Mouse (Mus musculus): ENCODE data around the gene Arfgef2. TPM values are rescaled to one million over a fixed set of nuclear protein-coding genes. Genes with fewer than 3 reads are reported as not detected.

The Arfgef2 gene
- total and polyA plus RNA-seq, 2 experiments from 2014 or later: 3.4 to 27.8 TPM

DNA sequence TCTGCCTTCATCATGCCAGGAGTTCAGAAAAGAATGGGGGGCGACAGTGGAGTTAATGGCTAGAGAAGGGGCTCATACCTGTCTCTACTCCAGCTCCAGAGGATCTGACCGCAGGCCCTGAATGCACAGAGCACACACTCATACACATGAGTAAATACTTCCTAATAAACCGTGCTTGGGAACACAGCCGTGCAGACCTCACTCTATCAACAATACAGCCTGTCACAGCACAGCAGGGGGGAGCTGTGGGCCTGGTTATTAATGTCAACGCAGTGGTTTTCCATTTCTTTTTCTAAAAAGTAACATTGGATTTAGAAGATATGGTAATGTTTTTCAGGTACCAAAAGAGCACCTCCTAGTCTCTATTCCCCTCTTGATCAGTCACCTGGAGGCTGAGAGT, 129.0 kb downstream of the Arfgef2 start:
- Histone ChIP-seq H3K4me1 (ENCODE audit: insufficient read depth, low read length) (no peaks in the 10 kb centered on the region), H3K9ac (replicated peaks; ENCODE audit: low read length, poor library complexity, severe bottlenecking) (no peak overlapping the region), H3K27me3 (ENCODE audit: insufficient read depth, low read length) (no peaks in the 10 kb centered on the region), H3K36me3 (ENCODE audit: insufficient read depth, low read length) (peaks cover 47% of the 10 kb centered on the region; the same call in 1 of the 2 replicates), H3K27ac (ENCODE audit: low read depth, low read length) (no peak overlapping the region), H3K4me2 (ENCODE audit: low read depth, low read length, poor library complexity, severe bottlenecking) (no peak overlapping the region), H3K4me3 (ENCODE audit: low read depth, low read length) (no peak overlapping the region), H3K9me3 (ENCODE audit: low read length) (no peaks in the 10 kb centered on the region)
- ATAC-seq (ENCODE audit: low FRiP score): no peak
- TF ChIP-seq CTCF (IDR thresholded peaks at IDR 0.05): no peak
- 50% methylated on average over 5 of the region's 5 CpGs for WGBS
- DNase-seq (ENCODE audit: low spot score): no peak

DNA sequence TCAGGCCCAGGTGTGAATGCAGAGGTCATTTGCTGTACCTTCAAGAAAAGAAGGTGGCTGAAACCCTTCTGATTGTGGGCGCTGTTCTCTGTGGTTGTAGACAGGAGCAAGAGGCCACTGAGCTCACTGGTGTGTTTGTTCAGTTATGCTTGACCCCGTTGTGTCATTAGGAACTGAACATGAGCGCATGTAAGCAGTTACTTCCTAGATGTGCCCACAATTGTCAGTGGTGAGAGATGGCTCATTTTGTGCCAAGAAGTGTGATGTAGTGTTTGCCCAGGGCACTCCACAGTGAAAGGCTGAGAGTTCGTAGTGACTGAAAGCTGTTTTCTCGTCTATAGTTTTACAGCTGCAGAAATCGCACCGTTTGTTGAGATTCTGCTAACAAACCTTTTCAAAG, 130.2 kb downstream of the Arfgef2 start:
- no peak for ATAC-seq (ENCODE audit: low FRiP score)
- no peaks in the 10 kb centered on the region for H3K9me3 ChIP-seq (ENCODE audit: low read length)
- no peak overlapping the region for H3K27ac ChIP-seq (ENCODE audit: low read depth, low read length)
- no peaks in the 10 kb centered on the region for H3K4me1 ChIP-seq (ENCODE audit: insufficient read depth, low read length)
- no peak overlapping the region for H3K4me3 ChIP-seq (ENCODE audit: low read depth, low read length)
- H3K9ac ChIP-seq (replicated peaks; ENCODE audit: low read length, poor library complexity, severe bottlenecking): no peak overlapping the region
- no peaks in the 10 kb centered on the region for H3K27me3 ChIP-seq (ENCODE audit: insufficient read depth, low read length)
- WGBS: 95% methylated on average over 7 of the region's 7 CpGs
- H3K4me2 ChIP-seq (ENCODE audit: low read depth, low read length, poor library complexity, severe bottlenecking): no peak overlapping the region
- peaks cover 39% of the 10 kb centered on the region; the same call in 1 of the 2 replicates for H3K36me3 ChIP-seq (ENCODE audit: insufficient read depth, low read length)
- no peak for TF ChIP-seq CTCF (IDR thresholded peaks at IDR 0.05)
- DNase-seq (ENCODE audit: low spot score): no peak

DNA sequence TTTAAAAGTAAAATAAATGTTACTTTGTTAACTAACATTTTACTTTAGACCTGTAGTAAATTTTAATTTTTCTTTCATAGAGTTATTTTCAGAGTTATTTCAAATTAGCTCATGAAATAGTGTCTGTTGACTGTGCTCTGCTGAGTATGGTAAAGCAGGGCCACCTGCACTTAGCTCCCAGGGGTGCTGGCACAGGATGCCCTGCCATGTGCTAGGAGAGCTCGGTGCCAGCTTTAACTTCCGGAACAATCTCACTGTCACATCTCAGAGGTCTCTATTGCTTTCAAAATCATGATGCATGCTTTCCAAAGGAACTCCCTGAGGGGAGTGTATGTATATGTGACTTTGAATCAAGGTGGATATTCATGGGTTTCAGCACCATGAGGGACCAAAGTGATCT, 130.8 kb downstream of the Arfgef2 start:
- WGBS: 82% methylated on average over 2 of the region's 2 CpGs
- no peak overlapping the region for H3K4me2 ChIP-seq (ENCODE audit: low read depth, low read length, poor library complexity, severe bottlenecking)
- peaks cover 43% of the 10 kb centered on the region for H3K36me3 ChIP-seq (ENCODE audit: insufficient read depth, low read length)
- H3K9me3 ChIP-seq (ENCODE audit: low read length): no peaks in the 10 kb centered on the region
- no peak for TF ChIP-seq CTCF (IDR thresholded peaks at IDR 0.05)
- ATAC-seq (ENCODE audit: low FRiP score) (no peak), DNase-seq (ENCODE audit: low spot score) (no peak)
- H3K27me3 ChIP-seq (ENCODE audit: insufficient read depth, low read length): no peaks in the 10 kb centered on the region
- H3K4me3 ChIP-seq (ENCODE audit: low read depth, low read length): no peak overlapping the region
- no peak overlapping the region for H3K27ac ChIP-seq (ENCODE audit: low read depth, low read length)
- no peaks in the 10 kb centered on the region for H3K4me1 ChIP-seq (ENCODE audit: insufficient read depth, low read length)
- H3K9ac ChIP-seq (replicated peaks; ENCODE audit: low read length, poor library complexity, severe bottlenecking): no peak overlapping the region

DNA sequence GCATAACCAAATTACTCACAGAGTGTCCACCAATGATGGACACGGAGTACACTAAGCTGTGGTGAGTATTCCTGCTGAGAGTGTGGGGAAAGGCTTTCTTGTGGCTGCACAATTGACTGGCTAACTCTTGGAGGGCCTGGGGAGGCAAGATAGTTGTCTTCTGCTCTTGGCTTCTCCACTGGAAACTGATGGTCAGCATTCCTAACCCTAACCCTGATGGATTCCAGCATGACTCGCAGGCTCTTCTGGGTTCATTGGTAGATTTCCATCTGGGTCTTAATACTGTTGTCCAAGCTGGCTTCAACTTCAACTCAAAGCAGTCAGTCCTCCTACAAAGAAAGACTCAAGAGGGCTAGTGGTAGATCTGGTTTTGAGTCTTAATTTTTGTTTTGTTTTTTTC, 137.8 kb downstream of the Arfgef2 start:
- H3K9ac ChIP-seq (replicated peaks; ENCODE audit: low read length, poor library complexity, severe bottlenecking): no peak overlapping the region
- TF ChIP-seq CTCF (IDR thresholded peaks at IDR 0.05): no peak
- no peaks in the 10 kb centered on the region for H3K27me3 ChIP-seq (ENCODE audit: insufficient read depth, low read length)
- no peaks in the 10 kb centered on the region for H3K4me1 ChIP-seq (ENCODE audit: insufficient read depth, low read length)
- ATAC-seq (ENCODE audit: low FRiP score) (no peak), DNase-seq (ENCODE audit: low spot score) (no peak)
- H3K4me2 ChIP-seq (ENCODE audit: low read depth, low read length, poor library complexity, severe bottlenecking): no peak overlapping the region
- H3K9me3 ChIP-seq (ENCODE audit: low read length): no peaks in the 10 kb centered on the region
- H3K27ac ChIP-seq (ENCODE audit: low read depth, low read length): no peak overlapping the region
- H3K4me3 ChIP-seq (ENCODE audit: low read depth, low read length): no peak overlapping the region
- peaks cover 47% of the 10 kb centered on the region for H3K36me3 ChIP-seq (ENCODE audit: insufficient read depth, low read length)
- WGBS: 92% methylated on average over 2 of the region's 2 CpGs

DNA sequence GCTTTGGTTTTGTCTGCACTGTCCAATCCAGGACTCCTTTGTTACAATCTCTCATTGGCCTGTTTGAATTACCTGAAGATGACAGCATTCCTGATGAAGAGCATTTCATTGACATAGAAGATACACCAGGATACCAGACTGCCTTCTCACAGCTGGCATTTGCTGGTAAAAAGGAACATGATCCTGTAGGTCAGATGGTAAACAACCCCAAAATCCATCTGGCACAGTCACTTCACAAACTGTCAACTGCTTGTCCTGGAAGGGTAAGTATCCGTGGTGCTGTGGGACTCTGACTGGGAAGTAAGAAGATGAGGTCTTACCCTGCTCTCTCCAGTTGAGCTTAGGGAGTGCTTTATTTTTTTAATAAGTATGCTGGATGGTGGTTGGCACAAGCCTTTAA, 139.0 kb downstream of the Arfgef2 start:
- H3K36me3 ChIP-seq (ENCODE audit: insufficient read depth, low read length): peaks cover 57% of the 10 kb centered on the region
- no peaks in the 10 kb centered on the region for H3K9me3 ChIP-seq (ENCODE audit: low read length)
- no peak overlapping the region for H3K4me3 ChIP-seq (ENCODE audit: low read depth, low read length)
- ATAC-seq (ENCODE audit: low FRiP score) (no peak), DNase-seq (ENCODE audit: low spot score) (no peak)
- no peaks in the 10 kb centered on the region for H3K27me3 ChIP-seq (ENCODE audit: insufficient read depth, low read length)
- no peak for TF ChIP-seq CTCF (IDR thresholded peaks at IDR 0.05)
- H3K27ac ChIP-seq (ENCODE audit: low read depth, low read length): no peak overlapping the region
- no peak overlapping the region for H3K4me2 ChIP-seq (ENCODE audit: low read depth, low read length, poor library complexity, severe bottlenecking)
- H3K4me1 ChIP-seq (ENCODE audit: insufficient read depth, low read length): no peaks in the 10 kb centered on the region
- no peak overlapping the region for H3K9ac ChIP-seq (replicated peaks; ENCODE audit: low read length, poor library complexity, severe bottlenecking)
- 85% methylated on average over 1 of the region's 1 CpGs for WGBS

DNA sequence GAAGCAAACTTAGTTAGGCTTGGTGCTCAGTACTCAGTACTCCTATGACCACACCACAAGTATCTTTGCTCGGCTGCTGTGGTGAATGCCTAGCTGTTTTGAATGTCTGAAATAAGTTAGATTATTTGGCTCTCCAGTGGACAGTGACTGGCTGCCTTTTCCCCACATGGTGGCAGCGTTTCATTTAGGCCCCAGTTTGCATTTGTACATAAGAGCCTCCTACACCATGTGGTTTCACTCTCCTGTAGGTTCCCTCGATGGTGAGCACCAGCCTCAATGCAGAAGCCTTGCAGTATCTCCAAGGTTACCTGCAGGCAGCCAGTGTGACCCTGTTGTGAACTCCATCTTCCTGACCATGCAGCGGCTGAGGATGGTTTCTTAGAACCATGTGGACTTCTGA, 140.1 kb downstream of the Arfgef2 start:
- H3K36me3 ChIP-seq (ENCODE audit: insufficient read depth, low read length): peaks cover 67% of the 10 kb centered on the region
- ATAC-seq (ENCODE audit: low FRiP score) (no peak), DNase-seq (ENCODE audit: low spot score) (peak; percentile 15)
- WGBS: 61% methylated on average over 4 of the region's 4 CpGs
- no peak overlapping the region for H3K4me2 ChIP-seq (ENCODE audit: low read depth, low read length, poor library complexity, severe bottlenecking)
- H3K4me3 ChIP-seq (ENCODE audit: low read depth, low read length): no peak overlapping the region
- peak; percentile 62 for TF ChIP-seq CTCF (IDR thresholded peaks at IDR 0.05)
- no peak overlapping the region for H3K27ac ChIP-seq (ENCODE audit: low read depth, low read length)
- H3K9me3 ChIP-seq (ENCODE audit: low read length): no peaks in the 10 kb centered on the region
- H3K27me3 ChIP-seq (ENCODE audit: insufficient read depth, low read length): no peaks in the 10 kb centered on the region
- H3K9ac ChIP-seq (replicated peaks; ENCODE audit: low read length, poor library complexity, severe bottlenecking): no peak overlapping the region
- no peaks in the 10 kb centered on the region for H3K4me1 ChIP-seq (ENCODE audit: insufficient read depth, low read length)

Other genes with a start within 250 kb of the Arfgef2 start
- 37.1 and 53.8 TPM in 2 replicates for gene Prex1, start 91.8 kb upstream of the Arfgef2 start, total RNA-seq (2014; rRNA removed)
- 17.4 and 18.0 TPM in 2 replicates for gene Prex1, start 91.8 kb upstream of the Arfgef2 start, polyA plus RNA-seq (2015; fragmentation: Nextera tagmentation; extraction: Ambion mirVana)
- 16.8 and 17.2 TPM in 2 replicates for gene Trp53rkb, start 13.1 kb upstream of the Arfgef2 start, total RNA-seq (2014; rRNA removed)
- 7.5 and 8.5 TPM in 2 replicates for gene Trp53rkb, start 13.1 kb upstream of the Arfgef2 start, polyA plus RNA-seq (2015; fragmentation: Nextera tagmentation; extraction: Ambion mirVana)
- gene Cse1l, start 100.5 kb downstream of the Arfgef2 start, total RNA-seq (2014; rRNA removed): 82.8 and 88.7 TPM in 2 replicates
- 69.7 and 70.1 TPM in 2 replicates for gene Cse1l, start 100.5 kb downstream of the Arfgef2 start, polyA plus RNA-seq (2015; fragmentation: Nextera tagmentation; extraction: Ambion mirVana)
- 35.3 and 41.4 TPM in 2 replicates for gene Stau1, start 190.7 kb downstream of the Arfgef2 start, total RNA-seq (2014; rRNA removed)
- 88.5 and 96.8 TPM in 2 replicates for gene Stau1, start 190.7 kb downstream of the Arfgef2 start, polyA plus RNA-seq (2015; fragmentation: Nextera tagmentation; extraction: Ambion mirVana)
- 29.5 and 34.0 TPM in 2 replicates for gene Ddx27, start 209.6 kb downstream of the Arfgef2 start, total RNA-seq (2014; rRNA removed)
- gene Ddx27, start 209.6 kb downstream of the Arfgef2 start, polyA plus RNA-seq (2015; fragmentation: Nextera tagmentation; extraction: Ambion mirVana): 38.2 and 38.6 TPM in 2 replicates

Measured in midbrain, postnatal 0 days (tissue).